Comparison of ENCODE assay signal across 16 mouse cellular contexts in the genomic region with DNA sequence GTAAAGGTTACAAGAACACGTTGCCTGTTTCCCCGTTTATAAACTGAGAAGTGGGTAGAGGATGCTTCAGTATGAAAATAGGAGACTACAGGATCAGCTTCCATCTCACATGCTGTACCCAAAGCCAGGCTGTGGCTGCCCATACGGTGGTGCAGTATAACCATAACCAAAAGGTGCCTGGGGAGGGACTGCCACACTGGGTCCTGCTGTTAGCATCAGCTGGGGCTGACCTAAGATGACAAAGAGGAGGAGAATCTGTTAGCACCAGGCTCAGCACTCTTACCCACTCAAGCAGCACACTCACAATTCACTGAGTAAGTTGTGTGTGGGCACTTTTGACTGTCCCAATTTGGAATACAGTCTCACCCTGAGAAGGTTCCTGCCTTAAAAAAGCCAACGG.
"Had no signal": no experiment of that assay in that cellular context is flagged by ENCODE, and none has a peak within 500 bp of the region (broad histone marks: within the 10 kb centered on the region; RNA-seq: fewer than 3 reads in every experiment).

No protein-coding gene starts in this region.

- H3K4me1 ChIP-seq: neural tube, embryonic 13.5 days; neural tube, embryonic 15.5 days; stomach, embryonic 15.5 days had no signal

- H3K9ac ChIP-seq: neural tube, embryonic 13.5 days; neural tube, embryonic 15.5 days; stomach, embryonic 15.5 days had no signal

- H3K27ac ChIP-seq: neural tube, embryonic 13.5 days; neural tube, embryonic 15.5 days; stomach, embryonic 15.5 days; stomach, postnatal 0 days had no signal

- DNase-seq: retina, postnatal 1 day; right cerebral cortex, adult 18-20 months; right cerebral cortex, postnatal 14 days; right cerebral cortex, postnatal 25 days; right cerebral cortex, postnatal 4 days; spleen, adult 18-20 months; thymus, adult 18-20 months; thymus, adult 2 months; thymus, postnatal 14 days; thymus, postnatal 25 days; thymus, postnatal 36 days; thymus, postnatal 4 days had no signal

- H3K27me3 ChIP-seq: neural tube, embryonic 13.5 days; neural tube, embryonic 15.5 days; stomach, embryonic 15.5 days had no signal

- H3K4me2 ChIP-seq: neural tube, embryonic 13.5 days; neural tube, embryonic 15.5 days; stomach, embryonic 15.5 days had no signal

- H3K4me3 ChIP-seq: neural tube, embryonic 13.5 days; neural tube, embryonic 15.5 days; stomach, embryonic 15.5 days had no signal

- H3K9me3 ChIP-seq: neural tube, embryonic 13.5 days; neural tube, embryonic 15.5 days; stomach, embryonic 15.5 days had no signal
